Mouse (Mus musculus): ENCODE results near the gene Col4a5. TPM values are rescaled to one million over a fixed set of nuclear protein-coding genes. Genes with fewer than 3 reads are reported as not detected.

Gene Col4a5
- polyA plus RNA-seq, 1 experiment from 2014 or later: 15.2 TPM

Other genes starting within 250 kb of the Col4a5 start
- gene Col4a6, start 1.3 kb upstream of the Col4a5 start, polyA plus RNA-seq (2014; fragmentation: Nextera tagmentation; extraction: Ambion mirVana): 3.1 and 3.6 TPM in 2 replicates
- gene Irs4, start 249.9 kb downstream of the Col4a5 start, polyA plus RNA-seq (2014; fragmentation: Nextera tagmentation; extraction: Ambion mirVana): 0.38 and 0.49 TPM in 2 replicates